Mouse (Mus musculus): Measurements from ENCODE around the gene Stk10. TPM values are rescaled to one million over a fixed set of nuclear protein-coding genes. Genes with fewer than 3 reads are reported as not detected.
A peak's percentile ranks its signal among the peaks of the same experiment; 100 is the strongest.

The Stk10 gene
- polyA plus RNA-seq, 1 experiment from 2014 or later = 2.1 TPM

- Histone ChIP-seq H3K4me3 (no peak overlapping the region), H3K4me1 (peaks cover 29% of the 10 kb centered on the region), H3K9me3 (replicated peaks) (no peaks in the 10 kb centered on the region), H3K36me3 (no peaks in the 10 kb centered on the region), H3K27me3 (ENCODE audit: low read depth, poor library complexity, severe bottlenecking) (peaks cover under 1% of the 10 kb centered on the region; the same call in 1 of the 2 replicates), H3K27ac (replicated peaks) (no peak overlapping the region)
- DNase-seq (ENCODE audit: low spot score) = no peak
- WGBS = 70% methylated on average over 12 of the region's 12 CpGs
Observed at GRCm38 (mm10) chr11:32545605-32546004, 12.5 kb downstream of the Stk10 start.

- Histone ChIP-seq H3K4me1 (peaks cover 33% of the 10 kb centered on the region), H3K9me3 (replicated peaks) (no peaks in the 10 kb centered on the region), H3K27me3 (ENCODE audit: low read depth, poor library complexity, severe bottlenecking) (no peaks in the 10 kb centered on the region), H3K27ac (replicated peaks) (no peak overlapping the region), H3K36me3 (no peaks in the 10 kb centered on the region), H3K4me3 (no peak overlapping the region)
- 91% methylated on average over 5 of the region's 5 CpGs for WGBS
- no peak for DNase-seq (ENCODE audit: low spot score)
Observed at GRCm38 (mm10) chr11:32546483-32546882, 13.4 kb downstream of the Stk10 start.

- Histone ChIP-seq H3K36me3 (no peaks in the 10 kb centered on the region), H3K27ac (replicated peaks) (peak overlapping the region; percentile 50; the same call in 1 of the 2 replicates), H3K9me3 (replicated peaks) (no peaks in the 10 kb centered on the region), H3K4me1 (peaks cover 40% of the 10 kb centered on the region), H3K4me3 (no peak overlapping the region), H3K27me3 (ENCODE audit: low read depth, poor library complexity, severe bottlenecking) (no peaks in the 10 kb centered on the region)
- 82% methylated on average over 10 of the region's 10 CpGs for WGBS
- no peak for DNase-seq (ENCODE audit: low spot score)
Observed at GRCm38 (mm10) chr11:32547391-32547947, 14.4 kb downstream of the Stk10 start.

GRCm38 (mm10) chr11:32548240-32548639 lies 15.1 kb downstream of the Stk10 start:
- Histone ChIP-seq H3K9me3 (replicated peaks) (no peaks in the 10 kb centered on the region), H3K36me3 (no peaks in the 10 kb centered on the region), H3K27ac (replicated peaks) (no peak overlapping the region), H3K4me3 (no peak overlapping the region), H3K27me3 (ENCODE audit: low read depth, poor library complexity, severe bottlenecking) (no peaks in the 10 kb centered on the region), H3K4me1 (peaks cover 40% of the 10 kb centered on the region)
- WGBS = 87% methylated on average over 4 of the region's 4 CpGs
- no peak for DNase-seq (ENCODE audit: low spot score)

GRCm38 (mm10) chr11:32549236-32549635 lies 16.1 kb downstream of the Stk10 start:
- 75% methylated on average over 6 of the region's 6 CpGs for WGBS
- Histone ChIP-seq H3K27ac (replicated peaks) (peak overlapping the region; percentile 14; the same call in 1 of the 2 replicates), H3K4me1 (peaks cover 45% of the 10 kb centered on the region), H3K4me3 (no peak overlapping the region), H3K27me3 (ENCODE audit: low read depth, poor library complexity, severe bottlenecking) (no peaks in the 10 kb centered on the region), H3K9me3 (replicated peaks) (no peaks in the 10 kb centered on the region), H3K36me3 (no peaks in the 10 kb centered on the region)
- no peak for DNase-seq (ENCODE audit: low spot score)

GRCm38 (mm10) chr11:32550102-32550501 lies 17.0 kb downstream of the Stk10 start:
- no peak for DNase-seq (ENCODE audit: low spot score)

GRCm38 (mm10) chr11:32551056-32551455 lies 18.0 kb downstream of the Stk10 start:
- 95% methylated on average over 4 of the region's 4 CpGs for WGBS
- DNase-seq (ENCODE audit: low spot score) = no peak
- Histone ChIP-seq H3K4me1 (peaks cover 45% of the 10 kb centered on the region), H3K9me3 (replicated peaks) (no peaks in the 10 kb centered on the region), H3K27me3 (ENCODE audit: low read depth, poor library complexity, severe bottlenecking) (no peaks in the 10 kb centered on the region), H3K27ac (replicated peaks) (no peak overlapping the region), H3K4me3 (no peak overlapping the region), H3K36me3 (no peaks in the 10 kb centered on the region)

More at GRCm38 (mm10) chr11:32550102-32550501, 17.0 kb downstream of the Stk10 start:
- H3K4me1 ChIP-seq = peaks cover 45% of the 10 kb centered on the region
- H3K27ac ChIP-seq (replicated peaks) = peak overlapping the region; percentile 24; the same call in 1 of the 2 replicates
- H3K27me3 ChIP-seq (ENCODE audit: low read depth, poor library complexity, severe bottlenecking) = no peaks in the 10 kb centered on the region
- H3K36me3 ChIP-seq = no peaks in the 10 kb centered on the region
- no peak overlapping the region for H3K4me3 ChIP-seq
- no peaks in the 10 kb centered on the region for H3K9me3 ChIP-seq (replicated peaks)
- 70% methylated on average over 4 of the region's 4 CpGs for WGBS

- H3K9me3 ChIP-seq (replicated peaks) = no peaks in the 10 kb centered on the region
- 85% methylated on average over 12 of the region's 12 CpGs for WGBS
- H3K36me3 ChIP-seq = no peaks in the 10 kb centered on the region
- no peak overlapping the region for H3K4me3 ChIP-seq
- H3K4me1 ChIP-seq = peaks cover 45% of the 10 kb centered on the region
- no peak for DNase-seq (ENCODE audit: low spot score)
- H3K27me3 ChIP-seq (ENCODE audit: low read depth, poor library complexity, severe bottlenecking) = no peaks in the 10 kb centered on the region
- H3K27ac ChIP-seq (replicated peaks) = peak overlapping the region; percentile 42; the same call in 1 of the 2 replicates
Observed at GRCm38 (mm10) chr11:32551579-32552297, 18.6 kb downstream of the Stk10 start.

- no peak for DNase-seq (ENCODE audit: low spot score)
- Histone ChIP-seq H3K27me3 (ENCODE audit: low read depth, poor library complexity, severe bottlenecking) (no peaks in the 10 kb centered on the region), H3K9me3 (replicated peaks) (no peaks in the 10 kb centered on the region), H3K36me3 (no peaks in the 10 kb centered on the region), H3K4me3 (no peak overlapping the region), H3K4me1 (peaks cover 44% of the 10 kb centered on the region), H3K27ac (replicated peaks) (peak overlapping the region; percentile 42)
- 83% methylated on average over 13 of the region's 13 CpGs for WGBS
Observed at GRCm38 (mm10) chr11:32552401-32553090, 19.4 kb downstream of the Stk10 start.

GRCm38 (mm10) chr11:32553311-32554140 lies 20.4 kb downstream of the Stk10 start:
- peak overlapping the region; percentile 42; the same call in 1 of the 2 replicates for H3K27ac ChIP-seq (replicated peaks)
- H3K4me3 ChIP-seq = no peak overlapping the region
- no peaks in the 10 kb centered on the region for H3K36me3 ChIP-seq
- WGBS = 78% methylated on average over 14 of the region's 14 CpGs
- DNase-seq (ENCODE audit: low spot score) = no peak
- H3K9me3 ChIP-seq (replicated peaks) = no peaks in the 10 kb centered on the region
- H3K27me3 ChIP-seq (ENCODE audit: low read depth, poor library complexity, severe bottlenecking) = no peaks in the 10 kb centered on the region
- peaks cover 40% of the 10 kb centered on the region for H3K4me1 ChIP-seq

- H3K4me1 ChIP-seq = peaks cover 36% of the 10 kb centered on the region
- 90% methylated on average over 14 of the region's 14 CpGs for WGBS
- H3K4me3 ChIP-seq = no peak overlapping the region
- H3K27ac ChIP-seq (replicated peaks) = no peak overlapping the region
- H3K36me3 ChIP-seq = no peaks in the 10 kb centered on the region
- no peaks in the 10 kb centered on the region for H3K9me3 ChIP-seq (replicated peaks)
- no peaks in the 10 kb centered on the region for H3K27me3 ChIP-seq (ENCODE audit: low read depth, poor library complexity, severe bottlenecking)
- DNase-seq (ENCODE audit: low spot score) = no peak
Observed at GRCm38 (mm10) chr11:32554141-32555091, 21.3 kb downstream of the Stk10 start.

All from midbrain, embryonic 10.5 days (tissue).